35 mouse cellular contexts compared by ENCODE assay signal in genomic region chr7:124136133-124136532, GRCm38 (mm10).
"Had no signal": no experiment of that assay in that cellular context is flagged by ENCODE, and none has a peak within 500 bp of the region (broad histone marks: within the 10 kb centered on the region; RNA-seq: fewer than 3 reads in every experiment).

No protein-coding gene starts in this region.

- H3K9ac ChIP-seq: heart, embryonic 12.5 days; heart, embryonic 13.5 days; heart, embryonic 15.5 days; hindbrain, embryonic 12.5 days; hindbrain, embryonic 13.5 days; hindbrain, embryonic 14.5 days; hindbrain, embryonic 15.5 days; intestine, embryonic 15.5 days; kidney, embryonic 15.5 days had no signal

- DNase-seq: heart, postnatal 10 days; heart, postnatal 14 days; heart, postnatal 36 days; heart, postnatal 4 days; kidney, adult 11 months; kidney, adult 18-20 months; kidney, adult 2 months; kidney, adult 8-10 months; kidney, adult 9 months; kidney, postnatal 10 days; kidney, postnatal 14 days; kidney, postnatal 25 days; kidney, postnatal 36 days; kidney, postnatal 4 days; layer of hippocampus, adult 9-11 months; layer of hippocampus, postnatal 36 days had no signal

- H3K4me2 ChIP-seq: heart, embryonic 11.5 days; heart, embryonic 12.5 days; heart, embryonic 13.5 days; heart, embryonic 15.5 days; hindbrain, embryonic 12.5 days; hindbrain, embryonic 13.5 days; hindbrain, embryonic 14.5 days; hindbrain, embryonic 15.5 days; intestine, embryonic 15.5 days; kidney, embryonic 15.5 days had no signal

- H3K36me3 ChIP-seq: heart, embryonic 10.5 days; heart, embryonic 12.5 days; heart, embryonic 13.5 days; heart, embryonic 15.5 days; hindbrain, embryonic 10.5 days; hindbrain, embryonic 12.5 days; hindbrain, embryonic 13.5 days; hindbrain, embryonic 15.5 days; intestine, embryonic 15.5 days; kidney, embryonic 15.5 days had no signal

- ATAC-seq: hindbrain, embryonic 16.5 days; hindbrain, postnatal 0 days; inflammation-experienced regulatory T-cells, adult 6 months; intestine, embryonic 15.5 days; intestine, embryonic 16.5 days; intestine, postnatal 0 days had no signal

- H3K27ac ChIP-seq: heart, embryonic 10.5 days; heart, embryonic 13.5 days; heart, embryonic 15.5 days; hindbrain, embryonic 10.5 days; hindbrain, embryonic 12.5 days; hindbrain, embryonic 13.5 days; hindbrain, embryonic 14.5 days; hindbrain, embryonic 15.5 days; hindbrain, postnatal 0 days; intestine, embryonic 15.5 days; kidney, embryonic 15.5 days; kidney, postnatal 0 days; layer of hippocampus, adult 2 months had no signal

- H3K27me3 ChIP-seq: heart, embryonic 12.5 days; heart, embryonic 13.5 days; heart, embryonic 15.5 days; hindbrain, embryonic 12.5 days; hindbrain, embryonic 13.5 days; hindbrain, embryonic 15.5 days; intestine, embryonic 15.5 days; kidney, embryonic 15.5 days had no signal

- H3K4me1 ChIP-seq: heart, embryonic 10.5 days; heart, embryonic 12.5 days; heart, embryonic 13.5 days; heart, embryonic 15.5 days; hindbrain, embryonic 10.5 days; hindbrain, embryonic 12.5 days; hindbrain, embryonic 13.5 days; hindbrain, embryonic 15.5 days; intestine, embryonic 15.5 days; kidney, embryonic 15.5 days had no signal

- H3K9me3 ChIP-seq: heart, embryonic 10.5 days; heart, embryonic 12.5 days; heart, embryonic 13.5 days; heart, embryonic 15.5 days; hindbrain, embryonic 10.5 days; hindbrain, embryonic 12.5 days; hindbrain, embryonic 13.5 days; hindbrain, embryonic 15.5 days; intestine, embryonic 15.5 days; kidney, embryonic 15.5 days had no signal

- H3K4me3 ChIP-seq: heart, embryonic 10.5 days; heart, embryonic 12.5 days; heart, embryonic 13.5 days; heart, embryonic 15.5 days; hindbrain, embryonic 10.5 days; hindbrain, embryonic 12.5 days; hindbrain, embryonic 13.5 days; hindbrain, embryonic 15.5 days; intestine, embryonic 15.5 days; kidney, embryonic 15.5 days; layer of hippocampus, adult 2 months had no signal
